Mouse (Mus musculus) MEL (cell line): ENCODE results near the gene Frs2. TPM values are rescaled to one million over a fixed set of nuclear protein-coding genes. Genes with fewer than 3 reads are reported as not detected.

ENCODE experiments used
- DNase-seq: peaks from one replicate; pipeline ENCODE4 v3.0.0; 2011; ENCODE audit warnings: low read depth, low spot score
- H3K27ac ChIP-seq: 2 replicates; pipeline ENCODE4 v1.5.1; 2012; ENCODE audit warnings: low read depth, mild to moderate bottlenecking, control low read depth, low read length, moderate library complexity; ENCODE audit not compliant: control insufficient read depth
- H3K27me3 ChIP-seq, 2 experiments: fragments of 150-350 bp in 1 of 2; sonication (generic) in 1 of 2; 2 replicates each; pipeline ENCODE4 v1.6.1; 2012; ENCODE audit warnings: low read length in 2 of 2, mild to moderate bottlenecking in 2 of 2, improper control_type of control experiment in 1 of 2, moderate library complexity in 1 of 2; ENCODE audit not compliant: insufficient read depth in 2 of 2, control insufficient read depth in 1 of 2
- H3K36me3 ChIP-seq, 2 experiments: 2 replicates each; pipeline ENCODE4 v1.6.1; 2012 to 2014; ENCODE audit warnings: low read length in 2 of 2, improper control_type of control experiment in 1 of 2, inconsistent platforms in 1 of 2, mild to moderate bottlenecking in 1 of 2; ENCODE audit not compliant: insufficient read depth in 2 of 2, control insufficient read depth in 1 of 2
- H3K4me1 ChIP-seq, 2 experiments: fragments of 150-350 bp in 1 of 2; sonication (generic) in 1 of 2; 2 replicates each; pipeline ENCODE4 v1.6.1; 2012; ENCODE audit warnings: low read length in 2 of 2, improper control_type of control experiment in 1 of 2, mild to moderate bottlenecking in 1 of 2; ENCODE audit not compliant: insufficient read depth in 2 of 2, control insufficient read depth in 1 of 2
- H3K4me3 ChIP-seq, 2 experiments: fragments of 150-350 bp in 1 of 2; sonication (generic) in 1 of 2; 2 replicates each; pipeline ENCODE4 v1.5.1; 2012; ENCODE audit warnings: low read depth in 2 of 2, low read length in 2 of 2, mild to moderate bottlenecking in 2 of 2, moderate library complexity in 2 of 2, control low read depth in 1 of 2, improper control_type of control experiment in 1 of 2; ENCODE audit not compliant: control insufficient read depth in 1 of 2, insufficient read depth in 1 of 2
- H3K79me2 ChIP-seq: 2 replicates; pipeline ENCODE4 v1.6.1; 2012; ENCODE audit warnings: mild to moderate bottlenecking, low read length, moderate library complexity; ENCODE audit not compliant: control insufficient read depth, poor library complexity, insufficient read depth
- H3K9ac ChIP-seq: 2 replicates; pipeline ENCODE4 v1.6.1; 2012; ENCODE audit warnings: low read depth, mild to moderate bottlenecking, control low read depth, low read length, moderate library complexity; ENCODE audit not compliant: control insufficient read depth, poor library complexity, severe bottlenecking
- H3K9me3 ChIP-seq: fragments of 150-350 bp; sonication (generic); replicated peaks from 2 replicates; pipeline ENCODE4 v1.6.1; 2012; ENCODE audit warnings: mild to moderate bottlenecking, low read length, improper control_type of control experiment, moderate library complexity; ENCODE audit not compliant: insufficient read depth
- CHD1 ChIP-seq: IDR thresholded peaks from 2 replicates; pipeline ENCODE4 v1.6.1; 2012; ENCODE audit warnings: low read depth, mild to moderate bottlenecking, inconsistent platforms, low read length, improper control_type of control experiment
- E2F4 ChIP-seq: IDR thresholded peaks from 2 replicates; pipeline ENCODE4 v1.6.1; 2011; ENCODE audit warnings: low read depth, low read length, improper control_type of control experiment, borderline replicate concordance
- ETS1 ChIP-seq: IDR thresholded peaks from 2 replicates; pipeline ENCODE4 v1.6.1; 2012; ENCODE audit warnings: low read depth, mild to moderate bottlenecking, inconsistent platforms, low read length, improper control_type of control experiment, moderate library complexity
- GABPA ChIP-seq: IDR thresholded peaks from 2 replicates; pipeline ENCODE4 v1.6.1; 2012; ENCODE audit warnings: low read depth, mild to moderate bottlenecking, inconsistent platforms, low read length, improper control_type of control experiment, moderate library complexity
- GATA1 ChIP-seq: IDR thresholded peaks from 2 replicates; pipeline ENCODE4 v1.6.1; 2011; ENCODE audit warnings: low read depth, low read length, improper control_type of control experiment
- JUND ChIP-seq: IDR thresholded peaks from 2 replicates; pipeline ENCODE4 v1.6.1; 2011; ENCODE audit warnings: low read depth, mild to moderate bottlenecking, improper control_type of control experiment, low read length
- MAFK ChIP-seq: IDR thresholded peaks from 2 replicates; pipeline ENCODE4 v1.6.1; 2011; ENCODE audit warnings: low read depth, mild to moderate bottlenecking, low read length, improper control_type of control experiment, borderline replicate concordance
- MAX ChIP-seq: IDR thresholded peaks from 2 replicates; pipeline ENCODE4 v1.6.1; 2011; ENCODE audit warnings: low read length, improper control_type of control experiment
- MAZ ChIP-seq: IDR thresholded peaks from 2 replicates; pipeline ENCODE4 v1.6.1; 2012; ENCODE audit warnings: low read depth, mild to moderate bottlenecking, inconsistent platforms, low read length, improper control_type of control experiment
- MEF2A ChIP-seq: IDR thresholded peaks from 2 replicates; pipeline ENCODE4 v1.6.1; 2014; ENCODE audit warnings: low read depth, mild to moderate bottlenecking, inconsistent platforms, low read length, improper control_type of control experiment; ENCODE audit not compliant: poor library complexity, insufficient replicate concordance, severe bottlenecking; ENCODE audit errors: extremely low read depth
- MXI1 ChIP-seq: IDR thresholded peaks from 2 replicates; pipeline ENCODE4 v1.6.1; 2011; ENCODE audit warnings: mild to moderate bottlenecking, low read depth, low read length, improper control_type of control experiment
- MYB ChIP-seq: IDR thresholded peaks from 2 replicates; pipeline ENCODE4 v1.6.1; 2011; ENCODE audit warnings: mild to moderate bottlenecking, low read depth, low read length, improper control_type of control experiment
- MYC ChIP-seq: IDR thresholded peaks from 2 replicates; pipeline ENCODE4 v1.6.1; 2011; ENCODE audit warnings: low read depth, mild to moderate bottlenecking, low read length, improper control_type of control experiment, moderate library complexity
- NRF1 ChIP-seq: IDR thresholded peaks from 2 replicates; pipeline ENCODE4 v1.6.1; 2014; ENCODE audit warnings: low read depth, mild to moderate bottlenecking, inconsistent platforms, low read length, improper control_type of control experiment, moderate library complexity; ENCODE audit not compliant: poor library complexity, insufficient read depth, severe bottlenecking
- POLR2A ChIP-seq, 2 experiments: IDR thresholded peaks; 2 replicates each; pipeline ENCODE4 v1.6.1; 2011 to 2012; ENCODE audit warnings: low read length in 2 of 2, mild to moderate bottlenecking in 2 of 2, control low read depth in 1 of 2, improper control_type of control experiment in 1 of 2, low read depth in 1 of 2, moderate library complexity in 1 of 2; ENCODE audit not compliant: control insufficient read depth in 1 of 2, insufficient read depth in 1 of 2, poor library complexity in 1 of 2
- POLR2AphosphoS2 ChIP-seq: IDR thresholded peaks from 2 replicates; pipeline ENCODE4 v1.6.1; 2011; ENCODE audit warnings: low read length, improper control_type of control experiment
- TAL1 ChIP-seq: IDR thresholded peaks from 2 replicates; pipeline ENCODE4 v1.6.1; 2012; ENCODE audit warnings: mild to moderate bottlenecking, inconsistent platforms, low read length, moderate library complexity, mixed read lengths
- TBP ChIP-seq: IDR thresholded peaks from 2 replicates; pipeline ENCODE4 v1.8.0; 2011; ENCODE audit warnings: low read depth, low read length, improper control_type of control experiment
- UBTF ChIP-seq: IDR thresholded peaks from 2 replicates; pipeline ENCODE4 v1.6.1; 2012; ENCODE audit warnings: low read depth, mild to moderate bottlenecking, inconsistent platforms, low read length, improper control_type of control experiment, moderate library complexity, borderline replicate concordance; ENCODE audit not compliant: insufficient read depth
- USF1 ChIP-seq: IDR thresholded peaks from 2 replicates; pipeline ENCODE4 v1.6.1; 2014; ENCODE audit warnings: low read depth, mild to moderate bottlenecking, inconsistent platforms, low read length, improper control_type of control experiment, moderate library complexity
- ZC3H11A ChIP-seq: IDR thresholded peaks from 2 replicates; pipeline ENCODE4 v1.6.1; 2012; ENCODE audit warnings: low read depth, mild to moderate bottlenecking, inconsistent platforms, low read length, improper control_type of control experiment
- ZKSCAN1 ChIP-seq: IDR thresholded peaks from 2 replicates; pipeline ENCODE4 v1.6.1; 2012; ENCODE audit warnings: low read depth, mild to moderate bottlenecking, inconsistent platforms, low read length, improper control_type of control experiment, moderate library complexity
- ZMIZ1 ChIP-seq: IDR thresholded peaks from 2 replicates; pipeline ENCODE4 v1.6.1; 2012; ENCODE audit warnings: low read depth, mild to moderate bottlenecking, inconsistent platforms, low read length, improper control_type of control experiment, moderate library complexity
- polyA plus RNA-seq, 2 experiments: library from polyadenylated mRNA; stranded (reverse) in 1 of 2; unstranded in 1 of 2; fragments of >175 nt in 1 of 2; fragments of >200 nt in 1 of 2; gene quantifications; 2 replicates each; pipeline versions ENCODE4 v1.2.1 to v1.2.4; 2012; ENCODE audit warnings: low replicate concordance in 2 of 2, low read depth in 1 of 2; ENCODE audit not compliant: insufficient read length in 2 of 2, insufficient read depth in 1 of 2, missing spikeins in 1 of 2
- total RNA-seq: library from RNA; depleted of rRNA; stranded (reverse); fragments of 300-350 nt; gene quantifications from 2 replicates; pipeline ENCODE4 v1.2.3, GENCODE M21; 2012

Gene Frs2
- total and polyA plus RNA-seq, 3 experiments: 6.7 to 129 (median 11.8) TPM

- Histone ChIP-seq H3K4me3 (no peak overlapping the region), H3K27ac (no peak overlapping the region), H3K4me1 (no peaks in the 10 kb centered on the region), H3K9me3 (no peaks in the 10 kb centered on the region), H3K36me3 (peaks cover 0 to 2% of the 10 kb centered on the region in 2 experiments; a peak in 2 of 4 replicates), H3K9ac (no peak overlapping the region), H3K27me3 (no peaks in the 10 kb centered on the region), H3K79me2 (no peaks in the 10 kb centered on the region)
- no peak for DNase-seq
- no peak for TF ChIP-seq ZMIZ1
- no peak for TF ChIP-seq E2F4
- no peak for TF ChIP-seq MYB
- no peak for TF ChIP-seq POLR2AphosphoS2
- no peak for TF ChIP-seq ZC3H11A
- no peak for TF ChIP-seq MYC
- TF ChIP-seq USF1: no peak
Observed at GRCm38 (mm10) chr10:117081914-117082359, 66.4 kb downstream of the Frs2 start.

GRCm38 (mm10) chr10:117081326-117081725 is 67.0 kb downstream of the Frs2 start:
- Histone ChIP-seq H3K9me3 (no peaks in the 10 kb centered on the region), H3K4me3 (no peak overlapping the region), H3K27me3 (no peaks in the 10 kb centered on the region), H3K9ac (no peak overlapping the region), H3K27ac (no peak overlapping the region), H3K79me2 (no peaks in the 10 kb centered on the region), H3K36me3 (peaks cover 0 to 4% of the 10 kb centered on the region in 2 experiments; a peak in 2 of 4 replicates), H3K4me1 (no peaks in the 10 kb centered on the region)
- DNase-seq: no peak
- no peak for TF ChIP-seq ZC3H11A
- no peak for TF ChIP-seq TAL1
- no peak for TF ChIP-seq NRF1
- no peak for TF ChIP-seq CHD1
- TF ChIP-seq MAFK: no peak
- TF ChIP-seq ZMIZ1: no peak
- TF ChIP-seq UBTF: no peak
- no peak for TF ChIP-seq JUND
- TF ChIP-seq ZKSCAN1: no peak
- TF ChIP-seq USF1: no peak
- TF ChIP-seq GABPA: no peak
- TF ChIP-seq POLR2A (IDR thresholded peaks at IDR 0.05; ENCODE audit: control insufficient read depth in 1 of 2, insufficient read depth in 1 of 2, low read depth in 1 of 2, low read length in 2 of 2, poor library complexity in 1 of 2): no peak
- no peak for TF ChIP-seq GATA1
- no peak for TF ChIP-seq ETS1
- TF ChIP-seq TBP: no peak
- no peak for TF ChIP-seq MAZ
- no peak for TF ChIP-seq MAX
- no peak for TF ChIP-seq MEF2A
- no peak for TF ChIP-seq E2F4
- TF ChIP-seq MXI1: no peak
